Mouse (Mus musculus) spleen, adult 10 weeks (tissue): ENCODE data around the gene Gpx6. TPM values are rescaled to one million over a fixed set of nuclear protein-coding genes. Genes with fewer than 3 reads are reported as not detected.

Experiments used
- polyA plus RNA-seq: library from polyadenylated mRNA; stranded (reverse); fragments of 350-450 nt; fragmentation: Illumina TruSeq; extraction: RNeasy Lipid Tissue Mini Kit (QIAGEN cat#74804); gene quantifications from one replicate; pipeline ENCODE4 v1.2.3, GENCODE M21; 2015; ENCODE audit warnings: low replicate concordance; ENCODE audit not compliant: insufficient read depth

Gpx6 gene
- polyA plus RNA-seq, result not detected

GRCm38 (mm10) chr13:21311926-21312325 is at the start of gene Gpx6:
Gpx6 (plus strand) TSS chr13:21312125.

GRCm38 (mm10) chr13:21292631-21293030 is 19.3 kb upstream of the Gpx6 start, which contains the start of gene Gpx5:
Gpx5 (minus strand) TSS chr13:21292731.

GRCm38 (mm10) chr13:21346610-21347009 is 34.7 kb downstream of the Gpx6 start, which contains the start of gene Olfr1367:
Olfr1367 (plus strand) TSS chr13:21346910.

GRCm38 (mm10) chr13:21362621-21363248 is 50.8 kb downstream of the Gpx6 start, which contains the start of gene Zscan12:
Zscan12 (plus strand) TSS chr13:21362820.

Other genes with a start within 250 kb of the Gpx6 start
- gene Olfr1370, start 237.2 kb upstream of the Gpx6 start, polyA plus RNA-seq, result not detected
- gene Olfr1369-ps1, start 200.6 kb upstream of the Gpx6 start, polyA plus RNA-seq, result not detected
- not detected for gene Olfr263, start 182.5 kb upstream of the Gpx6 start, polyA plus RNA-seq
- gene Olfr1368, start 166.3 kb upstream of the Gpx6 start, polyA plus RNA-seq, result not detected
- gene Trim27, start 132.7 kb upstream of the Gpx6 start, polyA plus RNA-seq, result 99.8 TPM
- not detected for gene Gpx5, start 19.4 kb upstream of the Gpx6 start, polyA plus RNA-seq
- not detected for gene Olfr1367, start 34.8 kb downstream of the Gpx6 start, polyA plus RNA-seq
- 7.2 TPM for gene Zscan12, start 50.7 kb downstream of the Gpx6 start, polyA plus RNA-seq
- 109 TPM for gene Zkscan3, start 90.6 kb downstream of the Gpx6 start, polyA plus RNA-seq
- gene Pgbd1, start 128.9 kb downstream of the Gpx6 start, polyA plus RNA-seq, result 1.5 TPM
- 108 TPM for gene Zscan26, start 141.6 kb downstream of the Gpx6 start, polyA plus RNA-seq
- gene Nkapl, start 156.4 kb downstream of the Gpx6 start, polyA plus RNA-seq, result 0.32 TPM
- gene Zkscan4, start 166.8 kb downstream of the Gpx6 start, polyA plus RNA-seq, result 1.2 TPM
- gene Gm10065, start 167.3 kb downstream of the Gpx6 start, polyA plus RNA-seq, result not detected
- 1.3 TPM for gene AK157302, start 183.1 kb downstream of the Gpx6 start, polyA plus RNA-seq
- 1.8 TPM for gene Gm11273, start 189.3 kb downstream of the Gpx6 start, polyA plus RNA-seq
- gene Zkscan8, start 219.0 kb downstream of the Gpx6 start, polyA plus RNA-seq, result 19.1 TPM
- gene Olfr1366, start 230.7 kb downstream of the Gpx6 start, polyA plus RNA-seq, result not detected
- not detected for gene Olfr1535, start 247.8 kb downstream of the Gpx6 start, polyA plus RNA-seq